Mouse (Mus musculus) intestine, embryonic 14.5 days (tissue): ENCODE measurements at regions not wholly inside any gene's neighbourhood (a gene's known extent, or its start where the extent isn't known, plus 50 kb on each side); places are given as distances from the start of the nearest gene placed in this dataset.

Experiments used
- ATAC-seq: fragments of 200-750 bp; cut with Nextera tagmentation; replicated peaks from 2 replicates; pipeline ENCODE4 v1.8.0; 2017; ENCODE audit warnings: low read depth, moderate number of reproducible peaks, moderate TSS enrichment, moderate library complexity; ENCODE audit not compliant: low FRiP score, low TSS enrichment
- DNase-seq: peaks from one replicate; pipeline ENCODE4 v3.0.0-alpha.2; 2018; ENCODE audit warnings: low spot score
- H3K27ac ChIP-seq: fragments of 300-500 bp; sonication (generic); 2 replicates; pipeline ENCODE4 v1.5.1; 2014; ENCODE audit warnings: low read depth, mild to moderate bottlenecking, control low read depth
- H3K27me3 ChIP-seq: fragments of 300-500 bp; sonication (generic); replicated peaks from 2 replicates; pipeline ENCODE4 v1.6.1; 2014; ENCODE audit warnings: low read length, control low read depth; ENCODE audit not compliant: control insufficient read depth, insufficient read depth
- H3K36me3 ChIP-seq: fragments of 300-500 bp; sonication (generic); 2 replicates; pipeline ENCODE4 v1.6.1; 2014; ENCODE audit warnings: low read length, control low read depth; ENCODE audit not compliant: control insufficient read depth, insufficient read depth
- H3K4me1 ChIP-seq: fragments of 300-500 bp; sonication (generic); replicated peaks from 2 replicates; pipeline ENCODE4 v1.6.1; 2014; ENCODE audit warnings: low read length, control low read depth, mixed read lengths; ENCODE audit not compliant: control insufficient read depth, insufficient read depth
- H3K4me2 ChIP-seq: fragments of 300-500 bp; sonication (generic); 2 replicates; pipeline ENCODE4 v1.6.1; 2014; ENCODE audit warnings: low read length
- H3K4me3 ChIP-seq: fragments of 300-500 bp; sonication (generic); 2 replicates; pipeline ENCODE4 v1.5.1; 2014; ENCODE audit warnings: low read depth, low read length, control low read depth, mixed read lengths
- H3K9ac ChIP-seq: fragments of 300-500 bp; sonication (generic); 2 replicates; pipeline ENCODE4 v1.6.1; 2014; ENCODE audit warnings: mild to moderate bottlenecking, low read length
- H3K9me3 ChIP-seq: fragments of 300-500 bp; sonication (generic); 2 replicates; pipeline ENCODE4 v1.6.1; 2016; ENCODE audit warnings: low read length, control low read depth; ENCODE audit not compliant: control insufficient read depth
- WGBS: fragments of 180-500 bp; shearing (Covaris S2); extraction: QIAGEN DNeasy Blood & Tissue Kit; methylation state at CpG from one replicate; pipeline ENCODE4 v1.1.7; 2014; 5-methylcytosine and 5-hydroxymethylcytosine counted together

DNA sequence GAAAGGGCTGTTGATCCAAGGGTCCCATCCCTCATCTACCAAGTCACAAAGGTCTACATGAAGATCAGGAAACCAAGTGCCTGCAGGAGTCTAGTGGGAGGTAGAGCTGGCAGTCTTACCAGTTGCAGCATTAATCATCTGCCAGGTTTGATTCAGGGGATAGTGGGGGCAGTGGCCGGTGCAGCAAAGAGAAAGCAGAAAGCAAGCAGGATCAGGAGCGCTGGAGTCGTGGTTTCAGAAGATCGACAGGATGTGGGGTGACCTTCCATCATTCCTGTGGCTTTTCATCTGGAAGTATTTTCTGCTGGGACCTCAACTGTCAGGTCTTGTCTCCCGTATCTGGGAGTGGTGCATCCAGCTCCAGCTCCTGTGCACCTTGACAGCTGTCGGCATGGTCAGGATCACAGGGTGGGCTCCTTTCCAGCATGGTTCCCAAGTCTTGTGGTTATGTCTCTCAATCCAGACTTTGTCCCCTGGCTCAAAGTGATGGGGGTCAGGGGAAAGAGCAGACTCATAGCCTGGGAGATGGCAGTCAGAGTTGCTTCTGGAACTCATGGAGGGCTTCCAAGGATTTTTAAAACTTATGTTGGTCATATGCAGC is 51.2 kb upstream of the Fzd7 start:
- Histone ChIP-seq H3K27ac (no peak overlapping the region), H3K4me2 (no peak overlapping the region), H3K4me1 (peaks cover 3% of the 10 kb centered on the region; the same call in 1 of the 2 replicates), H3K4me3 (no peak overlapping the region), H3K9ac (no peak overlapping the region), H3K27me3 (no peaks in the 10 kb centered on the region), H3K36me3 (no peaks in the 10 kb centered on the region), H3K9me3 (no peaks in the 10 kb centered on the region)
- DNase-seq (no peak), ATAC-seq (no peak)
- 71% methylated on average over 6 of the region's 6 CpGs for WGBS
